Mouse (Mus musculus) megakaryocyte, embryonic 14.5 days (primary cell): Measurements from ENCODE around the gene Sdhaf2. TPM values are rescaled to one million over a fixed set of nuclear protein-coding genes. Genes with fewer than 3 reads are reported as not detected.
A peak's percentile ranks its signal among the peaks of the same experiment; 100 is the strongest.

Source experiments
- H3K27me3 ChIP-seq: replicated peaks from 2 replicates; pipeline ENCODE3; 2012; ENCODE audit warnings: inconsistent platforms
- H3K36me3 ChIP-seq: replicated peaks from 2 replicates; pipeline ENCODE3; 2012; ENCODE audit warnings: low read length, inconsistent platforms, mixed read lengths
- H3K4me1 ChIP-seq: 2 replicates; pipeline ENCODE4 v1.6.1; 2012; ENCODE audit warnings: inconsistent platforms
- H3K4me3 ChIP-seq: replicated peaks from 2 replicates; pipeline ENCODE3; 2012; ENCODE audit warnings: moderate library complexity, mild to moderate bottlenecking, inconsistent platforms
- H3K9me3 ChIP-seq: 2 replicates; pipeline ENCODE4 v1.6.1; 2012; ENCODE audit warnings: inconsistent platforms
- FLI1 ChIP-seq: IDR thresholded peaks from 2 replicates; pipeline ENCODE4 v1.6.1; 2012; ENCODE audit warnings: low read length, inconsistent platforms, mixed read lengths
- GATA1 ChIP-seq: IDR thresholded peaks from 3 replicates; pipeline ENCODE4 v1.6.1; 2012; ENCODE audit warnings: mixed read lengths, low read length, inconsistent platforms, borderline replicate concordance
- polyA plus RNA-seq: library from polyadenylated mRNA; stranded (reverse); fragments of >175 nt; gene quantifications from 2 replicates; pipeline ENCODE4 v1.2.3, GENCODE M21; 2012; ENCODE audit warnings: low replicate concordance; ENCODE audit not compliant: insufficient read depth

The Sdhaf2 gene
- polyA plus RNA-seq, 1 experiment, result 8.7 TPM

- Histone ChIP-seq H3K4me1 (peaks cover 29% of the 10 kb centered on the region), H3K9me3 (no peaks in the 10 kb centered on the region), H3K36me3 (peaks cover 94% of the 10 kb centered on the region), H3K4me3 (no peak overlapping the region), H3K27me3 (no peaks in the 10 kb centered on the region)
- TF ChIP-seq GATA1, result no peak
- TF ChIP-seq FLI1, result no peak
These were observed 23.4 kb downstream of the Sdhaf2 start for GRCm38 (mm10) chr19:10502571-10502970.

DNA sequence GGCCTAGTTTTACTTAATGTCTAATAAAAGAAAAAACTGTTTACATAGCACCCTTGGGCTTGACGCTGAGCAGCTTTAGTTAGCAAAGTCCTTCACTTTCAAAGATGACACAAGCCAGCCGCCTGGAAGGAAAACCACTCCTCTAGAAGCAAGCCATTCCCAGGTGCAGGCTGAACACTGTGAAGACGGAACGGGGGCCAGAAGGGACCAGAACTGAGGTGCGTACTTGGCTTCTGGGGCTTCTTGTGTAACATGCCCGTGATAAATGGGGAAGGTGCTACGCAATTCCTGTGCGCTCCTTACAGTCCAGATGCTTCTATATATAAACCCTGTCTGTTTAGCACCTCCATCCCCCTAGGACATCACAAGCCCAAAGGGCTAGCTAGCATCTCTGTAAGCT, 25.4 kb downstream of the Sdhaf2 start:
- Histone ChIP-seq H3K4me1 (peaks cover 49% of the 10 kb centered on the region), H3K36me3 (peaks cover 93% of the 10 kb centered on the region), H3K4me3 (no peak overlapping the region), H3K27me3 (no peaks in the 10 kb centered on the region), H3K9me3 (no peaks in the 10 kb centered on the region)
- no peak for TF ChIP-seq FLI1
- TF ChIP-seq GATA1, result no peak

- Histone ChIP-seq H3K9me3 (no peaks in the 10 kb centered on the region), H3K27me3 (peaks cover under 1% of the 10 kb centered on the region), H3K4me3 (peak overlapping the region; percentile 60), H3K4me1 (peaks cover 51% of the 10 kb centered on the region), H3K36me3 (peaks cover 92% of the 10 kb centered on the region)
- no peak for TF ChIP-seq GATA1
These were observed 28.3 kb downstream of the Sdhaf2 start for GRCm38 (mm10) chr19:10497512-10498160.

DNA sequence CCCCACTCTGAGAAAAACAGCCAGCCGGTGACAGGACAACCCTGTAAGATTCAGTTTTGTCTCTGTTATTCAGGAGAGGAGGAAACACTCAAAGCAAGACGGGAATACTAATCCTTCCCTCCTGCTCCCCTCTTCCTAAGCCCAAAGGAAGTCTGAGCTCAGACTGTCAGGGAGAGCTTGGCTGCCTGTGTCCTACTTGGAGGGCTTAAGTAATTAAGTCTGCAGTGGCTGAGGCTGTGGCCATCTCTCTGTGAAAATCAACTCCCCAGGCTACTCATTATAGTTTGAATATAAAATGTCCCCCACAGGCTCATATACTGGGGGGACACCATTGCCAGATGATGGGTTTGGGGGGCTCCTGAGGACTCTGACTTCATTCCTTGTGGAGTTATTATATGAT, 29.0 kb downstream of the Sdhaf2 start:
- Histone ChIP-seq H3K36me3 (peaks cover 86% of the 10 kb centered on the region), H3K27me3 (peaks cover 6% of the 10 kb centered on the region), H3K4me3 (no peak overlapping the region), H3K9me3 (no peaks in the 10 kb centered on the region), H3K4me1 (peaks cover 53% of the 10 kb centered on the region)
- no peak for TF ChIP-seq GATA1
- TF ChIP-seq FLI1, result no peak

DNA sequence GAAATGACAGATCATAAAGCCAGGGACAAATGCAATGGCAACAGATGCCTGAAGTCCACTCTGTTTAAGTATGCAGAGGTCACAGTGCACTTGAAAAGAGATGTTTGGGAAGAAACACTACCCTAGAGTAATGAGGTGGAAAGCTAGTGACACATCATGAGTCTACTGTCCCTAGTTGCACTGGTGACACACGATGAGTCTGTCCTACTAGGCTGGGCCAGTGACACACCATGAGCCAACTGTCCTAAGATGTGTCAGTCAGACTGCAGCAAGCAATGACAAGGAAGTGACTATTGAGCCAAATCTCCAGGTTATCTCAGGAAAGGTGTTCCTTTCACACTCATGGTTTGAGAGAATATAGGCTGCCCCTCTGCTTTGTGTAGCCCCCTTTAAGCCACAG, 30.3 kb downstream of the Sdhaf2 start:
- H3K4me3 ChIP-seq, result peak overlapping the region; percentile 1
- peaks cover 13% of the 10 kb centered on the region for H3K27me3 ChIP-seq
- peaks cover 73% of the 10 kb centered on the region for H3K36me3 ChIP-seq
- TF ChIP-seq FLI1 (no peak), GATA1 (no peak)
- H3K4me1 ChIP-seq, result peaks cover 59% of the 10 kb centered on the region
- H3K9me3 ChIP-seq, result no peaks in the 10 kb centered on the region

DNA sequence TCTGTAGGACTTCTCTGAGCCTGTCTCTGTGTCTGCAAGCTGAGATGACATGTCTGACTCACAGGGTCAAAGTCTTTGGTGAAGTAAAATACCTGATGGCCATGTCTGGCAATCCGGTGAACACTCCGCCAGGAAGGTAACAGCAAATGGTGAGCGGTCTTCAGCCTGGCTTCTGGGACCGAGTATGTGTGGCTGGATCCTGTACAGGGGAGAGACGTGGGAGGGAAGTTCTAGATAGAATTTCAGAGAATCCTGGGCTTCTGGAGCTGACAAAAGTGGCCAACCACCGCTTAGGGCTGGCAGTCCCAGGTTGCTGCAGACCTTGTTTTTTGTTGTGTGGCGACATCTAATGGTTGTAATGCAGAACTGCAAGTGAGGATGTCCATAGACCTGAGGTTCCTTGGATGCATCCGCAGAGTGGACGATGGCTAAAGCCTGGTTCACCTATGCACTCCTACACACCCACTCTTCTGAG, 39.6 kb downstream of the Sdhaf2 start:
- 0 out of 2 replicates have a peak, but pooled peaks cover 4% of the 10 kb centered on the region for H3K9me3 ChIP-seq
- no peak for TF ChIP-seq FLI1
- TF ChIP-seq GATA1, result no peak
- peaks cover 61% of the 10 kb centered on the region for H3K27me3 ChIP-seq
- no peak overlapping the region for H3K4me3 ChIP-seq
- H3K36me3 ChIP-seq, result no peaks in the 10 kb centered on the region
- H3K4me1 ChIP-seq, result peaks cover 12% of the 10 kb centered on the region

GRCm38 (mm10) chr19:10482703-10483102, 43.2 kb downstream of the Sdhaf2 start, which contains the start of gene Ppp1r32:
Gene Ppp1r32 (minus strand): TSS chr19:10482928.
- Histone ChIP-seq H3K9me3 (no peaks in the 10 kb centered on the region), H3K36me3 (no peaks in the 10 kb centered on the region), H3K4me3 (no peak within 1 kb of the TSS), H3K27me3 (peaks cover 62% of the 10 kb centered on the region), H3K4me1 (peaks cover 12% of the 10 kb centered on the region; the same call in 1 of the 2 replicates)
- no peak for TF ChIP-seq GATA1
- TF ChIP-seq FLI1, result no peak

- H3K4me3 ChIP-seq, result no peak overlapping the region
- H3K27me3 ChIP-seq, result peaks cover 77% of the 10 kb centered on the region
- no peaks in the 10 kb centered on the region for H3K9me3 ChIP-seq
- peaks cover 8% of the 10 kb centered on the region; the same call in 1 of the 2 replicates for H3K4me1 ChIP-seq
- H3K36me3 ChIP-seq, result no peaks in the 10 kb centered on the region
- TF ChIP-seq FLI1 (no peak), GATA1 (no peak)
These were observed 46.4 kb downstream of the Sdhaf2 start for GRCm38 (mm10) chr19:10479541-10479940.

- Histone ChIP-seq H3K9me3 (no peaks in the 10 kb centered on the region), H3K4me1 (no peaks in the 10 kb centered on the region), H3K36me3 (no peaks in the 10 kb centered on the region), H3K4me3 (no peak overlapping the region), H3K27me3 (peaks cover 71% of the 10 kb centered on the region)
- no peak for TF ChIP-seq GATA1
- no peak for TF ChIP-seq FLI1
These were observed 52.2 kb downstream of the Sdhaf2 start for GRCm38 (mm10) chr19:10473779-10474178.

- TF ChIP-seq FLI1 (no peak), GATA1 (no peak)
- H3K27me3 ChIP-seq, result peaks cover 66% of the 10 kb centered on the region
- no peaks in the 10 kb centered on the region for H3K36me3 ChIP-seq
- H3K4me1 ChIP-seq, result no peaks in the 10 kb centered on the region
- H3K4me3 ChIP-seq, result no peak overlapping the region
- H3K9me3 ChIP-seq, result no peaks in the 10 kb centered on the region
These were observed 53.0 kb downstream of the Sdhaf2 start for GRCm38 (mm10) chr19:10472958-10473357.
